Mouse (Mus musculus): ENCODE measurements at regions not wholly inside any gene's neighbourhood (a gene's known extent, or its start where the extent isn't known, plus 50 kb on each side); places are given as distances from the start of the nearest gene placed in this dataset.
"Not testable (repeated sequence)": the region's sequence is repeated elsewhere in the genome, so short reads cannot be mapped to it uniquely, and the experiment has no call there.

DNA sequence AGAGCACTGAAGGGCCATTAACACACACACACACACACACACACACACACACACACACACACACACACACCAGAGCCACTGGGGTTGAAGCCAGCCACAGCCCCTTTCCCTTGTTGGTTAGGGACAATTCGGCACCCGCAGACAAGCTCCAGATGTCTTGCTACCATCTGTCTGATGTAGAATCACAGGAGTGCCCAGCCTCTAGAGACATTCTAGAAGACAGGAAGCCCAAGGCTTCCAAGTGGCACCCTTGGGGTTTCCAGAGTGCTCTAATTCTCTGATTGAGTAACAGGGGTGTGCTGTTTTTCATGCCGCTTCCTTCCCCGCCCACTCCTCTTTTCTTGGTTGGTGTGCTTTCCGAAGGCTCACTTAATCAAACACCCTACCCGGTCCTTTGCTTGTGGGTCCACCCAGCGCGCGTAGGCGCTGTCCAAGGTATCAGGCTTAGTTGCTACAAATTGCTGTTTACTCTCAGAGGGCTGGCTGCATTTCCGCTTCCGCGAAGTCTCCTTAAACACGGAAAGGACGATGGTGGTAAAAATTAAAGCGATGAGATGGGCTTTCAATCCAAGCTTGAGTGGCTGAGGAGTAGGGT is 59.5 kb upstream of the Zbtb18 start:
- ATAC-seq: no peak

DNA sequence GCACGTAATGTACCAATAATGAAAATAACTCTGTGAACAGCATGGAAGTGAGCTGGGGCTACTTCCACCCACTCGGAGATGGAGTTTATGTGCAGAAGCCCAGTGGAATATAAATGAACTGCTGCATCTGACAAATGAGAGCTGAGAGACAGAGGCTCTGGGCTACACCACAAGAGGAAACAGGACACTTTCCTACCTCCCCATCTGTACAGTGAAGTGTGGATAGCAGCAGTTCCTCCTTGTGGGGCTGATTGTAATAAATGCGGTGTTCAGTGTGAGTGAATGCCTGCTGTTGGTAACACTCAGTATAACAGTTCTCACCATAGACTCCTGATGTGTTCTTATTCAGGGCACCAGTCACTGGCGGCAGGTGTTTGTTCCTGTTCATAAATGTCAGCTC is 60.0 kb upstream of the Zbtb18 start:
- ATAC-seq: no peak

DNA sequence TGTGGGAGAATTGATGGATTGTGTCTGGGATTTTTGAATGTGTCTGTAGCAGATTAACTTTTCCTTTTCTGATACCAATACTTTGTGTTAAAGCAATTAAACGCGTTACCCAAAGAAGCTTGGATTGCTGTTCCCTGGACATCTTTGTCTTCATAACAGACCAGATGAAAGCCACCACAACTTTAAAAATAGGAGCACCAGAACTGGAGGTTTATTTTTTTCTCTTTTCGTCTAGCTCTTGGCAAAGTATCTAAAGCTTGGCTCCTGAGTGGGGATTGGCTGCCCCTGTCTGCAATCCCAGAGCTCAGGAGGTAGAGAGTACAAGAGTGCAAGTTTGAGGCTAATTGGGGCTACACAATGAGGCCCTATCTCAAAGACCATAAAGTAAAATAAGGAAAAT is 64.0 kb upstream of the Zbtb18 start:
- ATAC-seq: no peak

DNA sequence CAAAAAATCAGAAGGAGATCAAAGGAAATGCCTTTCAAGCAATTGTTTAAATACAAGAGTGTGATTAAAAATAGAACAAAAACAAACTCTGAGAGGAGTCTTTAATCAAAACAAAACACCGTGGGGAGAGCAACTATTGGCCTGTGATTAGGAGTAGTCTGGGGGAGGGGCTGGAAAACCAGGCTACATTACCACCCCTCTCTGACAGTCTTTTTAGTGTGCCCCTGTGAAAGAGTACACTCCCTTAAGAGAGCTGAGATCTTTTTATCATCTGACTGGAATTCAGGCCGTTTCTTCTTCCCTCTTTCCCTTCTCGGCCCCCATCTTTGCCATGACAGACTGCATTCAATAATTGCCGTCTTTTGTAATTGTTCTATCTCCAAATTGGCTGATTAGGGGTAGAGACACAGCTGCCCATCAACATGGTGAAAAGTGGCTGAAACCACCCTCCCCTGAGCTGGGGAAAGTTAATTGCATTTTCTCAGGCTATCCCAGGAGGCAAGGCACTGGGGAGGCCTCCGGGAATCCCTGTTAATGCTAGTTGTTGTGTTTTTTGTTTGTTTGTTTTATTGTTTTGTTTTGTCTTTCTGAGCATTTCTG is 68.8 kb upstream of the Zbtb18 start:
- ATAC-seq: no peak

DNA sequence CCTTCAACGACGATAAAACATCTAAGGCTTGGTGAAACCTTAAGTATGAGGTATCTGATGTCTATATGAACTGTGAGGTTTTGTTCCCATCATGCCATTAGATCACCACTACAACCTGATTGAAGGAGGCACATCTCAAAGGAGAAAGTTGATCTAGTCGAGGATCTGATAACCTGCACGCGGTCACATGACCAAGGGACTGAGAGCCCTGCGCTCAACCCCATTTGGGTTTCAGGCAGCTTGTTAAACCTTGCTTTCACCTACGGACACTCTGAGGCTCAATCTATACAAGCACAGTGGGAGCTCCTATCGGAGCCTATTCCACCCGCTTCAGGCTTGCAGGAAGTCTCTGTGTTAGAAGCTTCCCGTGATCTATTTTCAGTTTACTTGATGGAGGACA is 70.1 kb upstream of the Zbtb18 start:
- no peak for ATAC-seq

DNA sequence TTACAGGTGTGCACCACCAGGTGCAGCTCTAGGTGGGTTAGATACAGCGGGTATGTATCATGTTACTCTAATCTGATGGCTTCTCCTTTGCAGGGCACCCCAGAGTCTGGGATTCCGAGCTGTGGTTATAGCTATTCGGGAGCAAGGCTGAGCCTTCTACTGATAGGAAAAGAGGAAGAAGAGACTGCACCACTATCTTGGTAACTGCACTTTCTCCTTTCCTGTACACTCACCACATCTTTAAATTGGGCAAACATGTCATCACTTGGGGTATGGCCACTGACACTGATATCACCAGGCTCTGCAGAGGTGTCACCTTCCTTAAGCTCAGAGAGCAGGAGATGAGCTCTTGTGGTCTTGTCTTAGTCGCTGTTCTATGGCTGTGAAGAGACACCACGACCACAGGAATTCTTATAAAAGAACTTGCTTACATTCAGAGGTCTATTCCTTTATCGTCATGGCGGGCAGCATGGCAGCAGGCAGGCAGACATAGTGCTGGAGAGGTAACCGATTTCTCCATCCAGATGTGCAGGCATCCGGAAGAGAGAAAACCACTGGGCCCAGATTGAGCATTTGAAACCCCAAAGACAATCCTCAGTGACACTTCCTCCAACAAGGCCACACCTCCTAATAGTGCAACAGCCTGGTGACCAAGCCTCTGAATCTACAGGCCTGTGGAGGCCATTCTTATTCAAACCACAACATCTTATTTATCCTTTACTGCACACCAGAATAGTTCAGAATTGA is 74.1 kb upstream of the Zbtb18 start:
- no peak for ATAC-seq

DNA sequence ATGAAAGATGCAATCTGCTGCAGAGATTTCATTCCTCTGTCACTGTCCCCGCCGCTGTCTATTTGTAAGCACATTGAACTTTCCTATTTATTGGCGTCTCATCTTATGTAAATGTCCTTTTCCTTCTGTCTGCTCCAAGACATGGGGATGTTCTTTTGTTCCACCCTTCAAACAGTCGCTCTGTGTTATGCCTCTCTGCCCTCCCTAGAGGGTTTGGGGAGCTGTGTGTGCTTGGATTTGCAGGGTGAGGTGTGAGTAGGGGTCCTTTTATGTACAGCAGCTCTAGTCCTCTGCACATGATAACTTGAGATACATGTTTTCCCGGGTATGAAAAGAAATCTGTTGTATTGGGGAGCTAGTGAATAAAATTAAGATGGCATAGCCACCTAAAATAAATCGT is 75.2 kb upstream of the Zbtb18 start:
- no peak for ATAC-seq

DNA sequence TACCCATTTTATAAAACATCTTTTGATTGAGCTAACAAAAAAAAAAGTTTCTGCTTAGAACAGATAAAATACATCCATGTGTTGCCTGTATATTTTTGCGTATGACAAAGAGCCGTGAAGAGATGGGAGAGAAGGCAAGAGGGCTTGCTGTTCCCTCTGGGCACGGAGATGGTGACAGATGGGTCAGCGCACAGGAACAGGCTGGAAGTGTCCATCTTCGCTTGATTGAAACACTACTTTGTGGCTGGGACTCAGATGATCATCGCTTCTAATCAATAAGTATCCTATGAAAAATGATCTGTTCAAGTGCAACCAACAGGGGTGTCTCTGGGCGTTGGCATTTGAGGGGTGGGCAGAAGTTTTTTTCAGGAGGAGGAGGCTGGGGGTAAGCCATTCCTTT is 75.7 kb upstream of the Zbtb18 start:
- no peak for ATAC-seq

DNA sequence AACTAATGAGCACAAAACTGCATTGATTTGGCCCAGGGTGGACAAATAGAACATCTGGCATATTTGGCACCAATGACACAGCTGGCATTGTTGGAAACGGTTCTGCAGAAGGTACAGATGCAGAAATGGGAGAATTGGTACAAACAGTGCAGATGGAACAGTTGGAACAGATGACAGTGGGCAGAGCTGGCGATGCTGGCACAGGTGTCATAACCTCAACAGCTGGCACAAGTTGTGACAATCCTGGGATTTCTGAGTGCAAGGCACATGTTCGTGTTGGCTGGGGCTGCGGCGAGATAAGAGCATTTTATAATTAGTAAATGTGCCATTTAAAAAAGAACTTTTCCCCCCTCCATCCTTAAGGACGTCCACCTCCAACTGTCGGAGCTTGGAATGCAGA is 77.8 kb upstream of the Zbtb18 start:
- ATAC-seq: no peak

DNA sequence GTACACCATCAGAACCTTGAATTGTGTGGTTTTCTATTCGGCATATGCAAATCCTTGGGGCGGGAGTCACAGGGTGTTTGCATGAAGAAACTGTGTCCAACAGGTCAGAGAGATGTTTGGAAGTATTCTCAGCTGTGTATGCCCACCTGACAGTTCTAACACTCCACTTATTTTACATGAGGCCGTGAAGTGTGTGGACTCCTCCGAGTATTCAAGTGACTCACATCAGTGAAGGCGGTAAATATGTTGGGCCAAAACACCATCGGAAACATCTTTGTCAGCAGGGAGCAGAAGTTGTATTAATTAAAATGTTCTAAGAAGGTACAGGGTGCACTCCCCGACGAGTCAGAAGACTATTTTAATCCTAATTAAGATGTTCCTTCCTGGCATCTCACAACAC is 79.8 kb upstream of the Zbtb18 start:
- no peak for ATAC-seq

DNA sequence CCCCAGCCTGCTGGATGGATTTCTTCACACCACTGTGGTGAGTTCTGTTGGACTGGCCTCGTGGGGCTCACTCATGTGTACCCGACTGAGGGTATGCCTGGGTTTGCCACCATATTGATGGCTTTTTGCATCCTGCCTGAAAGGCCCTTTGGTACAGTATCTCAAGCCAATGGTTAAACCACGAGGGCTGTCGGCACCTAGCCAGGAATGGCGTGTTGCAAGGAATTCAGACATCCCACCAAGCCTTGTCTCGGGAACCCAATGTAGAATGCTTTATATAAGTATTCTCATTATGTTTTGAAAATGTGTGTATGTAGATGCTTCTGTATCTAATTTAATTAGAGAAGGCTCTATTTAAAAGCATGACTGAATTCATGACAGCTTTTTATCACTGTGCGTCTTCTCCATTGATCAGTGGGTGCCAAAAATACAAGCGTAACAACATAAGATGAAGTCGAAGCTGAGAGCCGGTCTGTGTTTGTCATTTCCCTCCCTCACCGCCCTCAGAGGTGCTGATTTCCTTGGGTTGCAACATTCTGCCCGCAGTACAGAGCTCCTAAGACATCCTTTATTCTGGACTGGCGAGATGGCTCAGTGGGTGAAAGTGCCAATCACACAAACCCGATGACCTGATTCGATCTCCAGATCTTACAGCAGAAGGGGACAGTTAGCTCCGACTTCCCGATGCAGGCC is 90.5 kb upstream of the Akt3 start:
- ATAC-seq: no peak

DNA sequence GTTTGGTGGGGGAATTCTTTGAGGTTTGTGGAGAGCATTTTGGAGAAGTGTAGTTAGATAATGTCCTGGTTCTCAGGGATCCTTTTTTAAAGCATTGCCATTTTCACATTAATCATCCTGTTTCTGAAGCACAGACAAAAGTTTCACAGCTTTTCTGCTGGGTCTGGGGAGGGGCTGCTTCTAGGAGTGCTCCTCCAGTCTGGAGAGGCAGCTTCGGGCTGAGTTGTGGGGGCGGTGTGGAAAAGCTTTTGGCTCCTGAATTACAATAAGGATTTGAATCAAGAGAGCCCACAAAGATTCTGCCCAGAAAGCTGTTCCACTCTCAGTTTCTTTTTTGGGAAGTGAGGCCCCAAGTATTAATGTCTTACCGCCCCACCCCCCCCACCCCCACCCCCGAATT is 89.2 kb upstream of the Akt3 start:
- no peak for ATAC-seq

DNA sequence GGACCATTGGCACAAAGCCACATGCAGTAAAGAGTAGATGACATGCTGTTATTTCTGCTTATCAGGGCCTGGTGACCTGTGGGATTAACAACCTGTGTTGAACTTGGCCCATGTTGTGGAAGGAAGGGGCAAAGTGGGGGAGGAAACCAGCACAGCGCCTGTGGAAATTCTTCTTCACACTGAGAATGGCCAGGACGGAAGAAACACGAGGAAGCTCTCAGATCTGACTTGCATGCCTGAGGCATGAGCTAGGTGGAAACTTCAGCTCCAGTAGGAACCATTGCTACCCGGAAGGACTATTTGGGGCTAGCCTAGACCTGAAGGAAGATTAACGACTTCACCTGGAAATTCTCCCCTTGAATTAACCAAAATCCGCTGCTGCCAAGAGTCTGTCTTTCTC is 88.5 kb upstream of the Akt3 start:
- ATAC-seq: no peak

DNA sequence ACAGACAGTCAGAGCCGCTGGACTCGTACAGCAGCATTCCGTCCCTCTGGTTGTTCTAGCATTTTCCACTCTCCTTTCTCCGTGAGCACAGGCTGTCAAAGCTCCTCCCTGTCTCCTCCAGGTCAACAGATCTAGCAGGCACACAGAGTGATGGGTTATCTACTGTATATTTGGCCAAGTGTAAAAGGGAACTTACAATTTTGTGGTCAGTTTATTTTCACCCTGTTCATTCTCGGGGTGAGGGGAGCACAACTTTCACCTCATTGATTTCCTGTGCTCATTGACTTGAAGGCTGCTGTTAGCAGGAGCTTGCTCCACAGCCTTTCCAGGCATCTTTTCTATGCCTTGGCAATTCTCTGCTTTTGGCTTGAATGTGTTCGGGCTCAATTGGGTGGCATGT is 87.5 kb upstream of the Akt3 start:
- no peak for ATAC-seq

DNA sequence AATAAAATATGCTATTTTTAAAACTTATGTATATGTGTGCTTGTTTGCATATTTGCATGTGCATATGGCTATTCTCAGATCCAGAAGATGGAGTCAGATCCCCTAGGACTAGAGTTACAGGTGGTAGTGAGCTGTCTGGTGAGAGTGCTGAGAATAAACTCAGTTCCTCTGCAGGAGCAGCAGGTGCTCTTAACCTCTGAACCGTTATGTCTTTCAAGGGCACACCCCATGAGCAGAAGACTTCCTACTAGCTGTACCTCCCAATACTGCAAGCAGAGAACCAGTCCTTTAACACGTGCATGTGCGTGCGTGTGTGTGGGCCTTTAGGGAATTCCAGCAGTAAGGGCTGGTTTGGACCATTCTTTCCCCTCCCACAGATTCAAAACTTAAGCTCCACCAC is 85.9 kb upstream of the Akt3 start:
- ATAC-seq: no peak

DNA sequence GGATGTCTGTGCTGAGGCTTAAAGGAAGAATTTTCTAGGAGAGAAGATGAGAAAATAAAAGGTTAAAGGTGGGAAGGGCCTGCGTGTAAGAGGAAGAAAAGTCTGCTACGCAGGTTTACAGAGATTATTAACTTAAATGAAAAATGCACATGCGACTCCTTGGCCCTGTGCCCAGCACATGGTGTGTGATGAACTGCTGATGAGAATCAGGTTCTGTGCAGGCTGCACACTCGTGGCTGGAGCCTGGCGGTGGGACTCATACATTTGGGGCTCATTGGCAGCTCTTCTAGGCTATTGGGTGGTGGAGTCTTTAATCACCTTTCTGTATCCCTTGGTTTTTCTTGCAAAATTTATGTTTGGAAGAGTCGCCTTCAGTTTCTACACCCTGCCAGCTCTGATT is 85.1 kb upstream of the Akt3 start:
- ATAC-seq: no peak

DNA sequence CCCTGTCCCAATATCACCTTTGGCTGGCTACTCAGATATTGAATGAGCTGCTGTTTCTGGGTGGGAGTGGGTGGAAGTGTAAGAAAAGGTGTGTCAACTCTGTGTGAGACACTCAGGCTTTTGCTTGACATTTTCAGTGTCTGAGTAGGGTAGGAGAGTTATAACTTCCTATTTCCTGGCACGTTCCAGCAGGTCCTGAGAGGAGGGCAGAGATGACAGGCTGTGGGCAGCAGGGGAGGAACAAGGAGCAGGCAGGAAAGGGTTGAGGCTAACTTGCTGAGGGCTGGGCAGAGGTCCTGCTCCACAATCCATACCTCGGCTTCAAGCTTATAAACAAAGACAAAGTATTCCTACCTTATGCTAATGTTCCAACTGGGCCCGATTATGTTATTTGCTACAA is 82.2 kb upstream of the Akt3 start:
- ATAC-seq: no peak

DNA sequence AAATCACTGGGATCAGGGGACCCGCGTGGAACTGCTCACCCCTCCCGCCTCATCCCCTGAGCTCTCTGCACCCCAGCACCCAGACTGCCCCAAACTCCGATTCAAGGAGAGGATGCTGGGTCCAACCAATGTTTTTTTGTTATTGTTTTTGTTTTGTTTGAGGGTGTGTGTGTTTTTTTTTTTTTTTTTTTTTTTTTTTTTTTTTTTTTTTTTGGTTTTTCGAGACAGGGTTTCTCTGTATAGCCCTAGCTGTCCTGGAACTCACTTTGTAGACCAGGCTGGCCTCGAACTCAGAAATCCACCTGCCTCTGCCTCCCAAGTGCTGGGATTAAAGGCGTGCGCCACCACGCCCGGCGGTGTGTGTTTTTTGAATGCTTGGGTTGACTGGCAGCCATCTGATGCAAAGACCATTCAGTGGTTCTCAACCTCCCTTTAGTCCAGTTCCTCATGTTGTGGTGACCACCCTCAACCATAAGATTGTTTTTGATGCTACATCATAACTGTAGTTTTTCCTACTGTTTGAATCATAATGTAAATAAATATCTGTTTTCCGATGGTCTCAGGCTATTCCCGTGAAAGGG is 81.3 kb upstream of the Akt3 start:
- not testable (repeated sequence) for ATAC-seq

DNA sequence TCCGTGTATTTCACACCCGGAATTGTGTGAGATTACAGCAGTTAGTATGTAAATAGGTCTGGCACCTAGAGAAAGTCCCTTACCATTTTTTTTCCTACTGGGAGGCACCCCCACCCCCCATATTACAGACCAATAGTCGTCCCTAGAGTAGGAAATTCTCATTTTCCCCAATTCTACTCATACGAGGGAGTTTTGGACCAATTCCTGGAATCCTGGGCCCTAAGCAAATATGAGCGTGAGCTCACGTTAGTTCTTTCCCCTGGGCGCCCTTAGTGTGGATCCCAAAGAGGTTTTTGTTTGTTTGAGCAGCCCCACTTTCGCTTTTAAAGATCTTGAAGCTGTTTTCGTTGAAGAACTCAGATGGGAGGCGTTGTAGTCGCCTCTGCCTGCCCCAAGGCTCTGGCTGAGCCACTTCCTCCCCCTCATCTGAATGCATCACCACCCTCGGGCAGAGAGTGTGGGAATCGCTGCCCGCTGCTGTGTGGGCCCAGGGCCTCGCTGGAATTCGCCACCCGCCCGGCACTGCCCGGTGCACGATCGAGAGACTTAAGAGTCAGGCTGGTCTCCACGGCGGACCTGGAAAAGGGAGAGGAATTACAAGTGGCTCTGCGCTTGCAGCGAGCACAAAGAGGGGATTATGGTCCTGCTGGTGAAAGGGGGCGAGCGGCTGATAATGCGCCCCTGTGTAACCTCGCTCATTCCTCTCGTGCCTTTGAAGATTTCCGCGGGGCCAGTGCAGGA is 80.6 kb upstream of the Akt3 start:
- peak; percentile 79 for ATAC-seq

DNA sequence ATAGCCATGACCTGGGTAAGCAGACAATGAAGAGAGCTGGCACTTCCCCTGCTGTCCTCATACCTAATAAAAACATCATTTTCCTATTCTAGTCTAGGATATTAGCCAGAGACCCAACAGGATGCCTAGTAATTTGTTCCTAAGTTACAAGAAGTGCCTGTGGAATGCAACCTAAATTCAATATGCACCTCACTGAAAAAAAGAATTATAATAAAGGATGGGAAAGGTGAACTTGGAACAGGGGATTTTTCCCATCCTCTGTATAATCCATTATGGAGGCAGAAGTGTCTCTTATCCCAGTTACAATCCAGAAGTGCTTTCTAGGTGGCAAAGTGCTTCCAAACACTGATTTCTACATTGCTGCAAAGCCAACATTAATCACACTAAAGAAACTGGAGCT is 79.8 kb upstream of the Akt3 start:
- ATAC-seq: no peak

DNA sequence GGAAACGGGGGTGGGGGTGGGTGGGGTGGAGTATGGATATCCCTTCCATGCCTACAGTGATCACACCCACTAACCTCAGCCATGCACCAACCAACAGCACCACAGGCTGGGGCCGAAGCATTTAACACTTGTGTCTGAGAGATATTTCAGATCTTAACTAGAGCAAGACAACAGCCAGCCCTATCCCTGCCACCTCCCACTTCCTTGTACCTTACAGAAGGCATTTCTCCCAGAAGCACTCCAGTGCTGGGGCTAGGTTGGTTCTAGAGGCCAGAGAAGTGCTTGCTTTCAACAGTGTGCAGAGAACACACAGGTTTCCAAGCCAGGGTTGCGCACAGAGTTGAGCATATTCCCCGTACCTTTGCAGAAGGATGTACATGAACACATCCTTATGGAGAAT is 79.1 kb upstream of the Akt3 start:
- no peak for ATAC-seq

DNA sequence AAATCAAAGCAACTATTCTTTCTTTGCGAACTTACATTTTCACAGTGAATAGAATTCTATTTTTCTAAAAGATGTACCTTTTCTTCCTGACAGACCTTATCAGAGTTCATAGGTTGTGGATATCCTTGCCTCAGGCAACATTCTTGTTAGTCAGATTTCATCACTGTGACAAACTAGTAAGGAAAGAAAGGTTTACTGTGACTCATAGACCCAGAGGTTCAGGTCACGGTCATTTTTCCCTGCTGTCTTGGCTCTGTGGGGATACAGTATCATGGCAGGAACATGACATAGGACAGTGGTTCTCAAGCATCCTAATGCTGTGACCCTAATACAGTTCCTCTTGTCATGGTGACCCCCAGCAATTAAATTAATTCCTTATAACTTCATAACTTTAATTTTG is 78.4 kb upstream of the Akt3 start:
- ATAC-seq: no peak

DNA sequence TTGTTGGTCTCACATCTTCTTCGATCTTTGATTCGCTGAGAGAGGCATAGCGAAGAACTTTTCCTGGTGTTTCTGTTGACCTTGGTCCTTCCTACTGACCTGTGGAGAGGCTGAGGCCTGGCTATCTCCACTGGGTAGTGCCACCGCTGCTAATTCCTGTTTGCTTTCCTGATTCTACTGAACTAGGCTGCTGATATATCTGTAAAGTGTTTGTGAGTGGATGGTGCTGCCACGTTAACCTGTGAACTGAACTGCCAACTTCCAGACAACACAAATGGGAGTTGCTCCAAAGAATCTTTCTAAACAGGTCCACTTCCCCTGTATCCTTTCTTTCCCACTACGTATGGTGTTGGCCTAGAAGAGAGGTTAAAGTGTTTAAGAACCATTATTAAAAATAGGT is 78.0 kb upstream of the Akt3 start:
- no peak for ATAC-seq

All from CD4-positive, CD25-positive, alpha-beta regulatory T cell, adult 4 months (primary cell).